Mouse (Mus musculus): ENCODE measurements around the gene Tmem117. TPM values are rescaled to one million over a fixed set of nuclear protein-coding genes. Genes with fewer than 3 reads are reported as not detected.

The Tmem117 gene
- 1.6 TPM in 2 replicates for polyA plus RNA-seq (2015; fragmentation: Nextera tagmentation; extraction: Ambion mirVana)

GRCm38 (mm10) chr15:94628830-94629601 lies at the start of gene Tmem117:
Tmem117 (plus strand) TSS chr15:94629232.

GRCm38 (mm10) chr15:94589219-94590075 lies 39.6 kb upstream of the Tmem117 start, which contains the start of gene Twf1:
Twf1 (minus strand) TSS chr15:94589889.

Other genes with a start within 250 kb of the Tmem117 start
- gene Adamts20, start 163.8 kb upstream of the Tmem117 start, polyA plus RNA-seq (2015; fragmentation: Nextera tagmentation; extraction: Ambion mirVana), result 2.8 and 3.5 TPM in 2 replicates
- gene Pus7l, start 85.7 kb upstream of the Tmem117 start, polyA plus RNA-seq (2015; fragmentation: Nextera tagmentation; extraction: Ambion mirVana), result 4.4 and 5.4 TPM in 2 replicates
- gene Irak4, start 85.6 kb upstream of the Tmem117 start, polyA plus RNA-seq (2015; fragmentation: Nextera tagmentation; extraction: Ambion mirVana), result 9.0 and 12.0 TPM in 2 replicates
- 85.9 and 94.5 TPM in 2 replicates for gene Twf1, start 39.3 kb upstream of the Tmem117 start, polyA plus RNA-seq (2015; fragmentation: Nextera tagmentation; extraction: Ambion mirVana)

All from urinary bladder, postnatal 0 days (tissue).